Mouse (Mus musculus): Measurements from ENCODE around the gene Erg28. TPM values are rescaled to one million over a fixed set of nuclear protein-coding genes. Genes with fewer than 3 reads are reported as not detected.

The Erg28 gene
- polyA plus RNA-seq, 2 experiments: 49.6 to 91.9 TPM

- Histone ChIP-seq H3K27me3 (ENCODE audit: control insufficient read depth, insufficient read depth, low read length) (no peaks in the 10 kb centered on the region), H3K4me1 (replicated peaks; ENCODE audit: control insufficient read depth in 2 of 2, insufficient read depth in 2 of 2, low read length in 1 of 2) (no peaks in the 10 kb centered on the region; a peak in 1 of 4 replicates), H3K9ac (replicated peaks) (no peak overlapping the region), H3K9me3 (ENCODE audit: control insufficient read depth, low read length) (no peaks in the 10 kb centered on the region), H3K36me3 (replicated peaks; ENCODE audit: control insufficient read depth, insufficient read depth, low read depth) (no peaks in the 10 kb centered on the region), H3K4me2 (ENCODE audit: low read depth) (no peak overlapping the region), H3K27ac (no peak overlapping the region), H3K4me3 (ENCODE audit: insufficient read depth in 1 of 2, low read depth in 2 of 2, low read length in 2 of 2) (no peak overlapping the region)
- WGBS (ENCODE audit: insufficient replicate concordance): 51% methylated on average over 2 of the region's 2 CpGs
- ATAC-seq (ENCODE audit: insufficient read depth) (no peak), DNase-seq (ENCODE audit: low read depth in 3 of 3, low spot score in 3 of 3) (no peak)
- TF ChIP-seq EP300 (IDR thresholded peaks at IDR 0.05; ENCODE audit: low read depth) (no peak), CTCF (IDR thresholded peaks at IDR 0.05; ENCODE audit: low read depth) (no peak)
Measured at GRCm38 (mm10) chr12:85862514-85862913, 38.2 kb upstream of the Erg28 start.

DNA sequence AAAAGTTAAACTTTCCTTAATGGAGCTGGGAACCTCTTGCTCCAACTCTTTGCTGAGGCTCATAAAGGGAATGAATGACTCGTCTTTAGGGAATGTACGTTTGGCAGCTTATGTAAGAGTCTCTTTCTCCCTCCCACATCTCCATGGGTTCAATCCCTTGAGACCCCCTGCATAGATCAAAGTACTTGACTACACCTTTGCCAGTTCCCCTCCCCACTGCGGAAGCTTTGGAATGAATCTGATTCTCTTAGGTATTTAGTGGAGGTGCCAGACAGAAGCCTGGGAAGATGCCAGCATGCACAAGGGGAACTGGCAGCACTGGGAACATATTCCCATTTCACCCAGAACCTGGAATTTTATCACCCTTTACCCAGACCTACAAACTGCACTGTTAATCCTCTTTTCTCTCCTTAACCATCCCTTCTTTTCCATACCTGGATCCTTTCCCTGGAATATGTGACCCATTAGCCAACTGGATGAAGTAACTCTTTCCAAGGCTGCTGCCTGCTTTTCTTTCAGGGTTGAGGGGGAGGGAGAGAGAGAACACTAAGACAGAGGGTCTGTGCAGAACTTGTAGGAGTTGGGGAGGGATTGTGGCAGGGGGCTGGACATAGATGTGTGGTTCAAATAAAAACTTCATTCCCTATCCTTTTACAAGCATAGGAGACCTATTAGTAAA, 35.3 kb upstream of the Erg28 start:
- TF ChIP-seq CTCF (IDR thresholded peaks at IDR 0.05; ENCODE audit: low read depth) (no peak), EP300 (IDR thresholded peaks at IDR 0.05; ENCODE audit: low read depth) (no peak)
- no peak for DNase-seq (ENCODE audit: low read depth in 3 of 3, low spot score in 3 of 3)
- no peaks in the 10 kb centered on the region for H3K9me3 ChIP-seq (ENCODE audit: control insufficient read depth, low read length)
- H3K9ac ChIP-seq (replicated peaks): no peak overlapping the region
- WGBS (ENCODE audit: insufficient replicate concordance): 76% methylated on average over 3 of the region's 3 CpGs
- H3K4me1 ChIP-seq (replicated peaks; ENCODE audit: control insufficient read depth in 2 of 2, insufficient read depth in 2 of 2, low read length in 1 of 2): no peaks in the 10 kb centered on the region; a peak in 1 of 4 replicates
- H3K36me3 ChIP-seq (replicated peaks; ENCODE audit: control insufficient read depth, insufficient read depth, low read depth): no peaks in the 10 kb centered on the region; the same call in 1 of the 2 replicates
- no peaks in the 10 kb centered on the region for H3K27me3 ChIP-seq (ENCODE audit: control insufficient read depth, insufficient read depth, low read length)
- H3K4me2 ChIP-seq (ENCODE audit: low read depth): no peak overlapping the region
- no peak overlapping the region for H3K27ac ChIP-seq
- no peak overlapping the region for H3K4me3 ChIP-seq (ENCODE audit: insufficient read depth in 1 of 2, low read depth in 2 of 2, low read length in 2 of 2)
- no peak for ATAC-seq (ENCODE audit: insufficient read depth)

- WGBS (ENCODE audit: insufficient replicate concordance): 82% methylated on average over 3 of the region's 3 CpGs
- no peak overlapping the region for H3K4me3 ChIP-seq (ENCODE audit: insufficient read depth in 1 of 2, low read depth in 2 of 2, low read length in 2 of 2)
- no peaks in the 10 kb centered on the region for H3K9me3 ChIP-seq (ENCODE audit: control insufficient read depth, low read length)
- H3K27me3 ChIP-seq (ENCODE audit: control insufficient read depth, insufficient read depth, low read length): no peaks in the 10 kb centered on the region
- H3K4me2 ChIP-seq (ENCODE audit: low read depth): no peak overlapping the region
- no peak for DNase-seq (ENCODE audit: low read depth in 3 of 3, low spot score in 3 of 3)
- TF ChIP-seq EP300 (IDR thresholded peaks at IDR 0.05; ENCODE audit: low read depth) (no peak), CTCF (IDR thresholded peaks at IDR 0.05; ENCODE audit: low read depth) (no peak)
- ATAC-seq (ENCODE audit: insufficient read depth): no peak
- no peak overlapping the region for H3K9ac ChIP-seq (replicated peaks)
- H3K27ac ChIP-seq: no peak overlapping the region
- H3K36me3 ChIP-seq (replicated peaks; ENCODE audit: control insufficient read depth, insufficient read depth, low read depth): no peaks in the 10 kb centered on the region; the same call in 1 of the 2 replicates
- H3K4me1 ChIP-seq (replicated peaks; ENCODE audit: control insufficient read depth in 2 of 2, insufficient read depth in 2 of 2, low read length in 1 of 2): no peaks in the 10 kb centered on the region; a peak in 1 of 4 replicates
Measured at GRCm38 (mm10) chr12:85859111-85859510, 34.8 kb upstream of the Erg28 start.

GRCm38 (mm10) chr12:85857300-85857699, 33.0 kb upstream of the Erg28 start:
- H3K9me3 ChIP-seq (ENCODE audit: control insufficient read depth, low read length): no peaks in the 10 kb centered on the region
- no peak overlapping the region for H3K4me3 ChIP-seq (ENCODE audit: insufficient read depth in 1 of 2, low read depth in 2 of 2, low read length in 2 of 2)
- H3K27ac ChIP-seq: no peak overlapping the region
- ATAC-seq (ENCODE audit: insufficient read depth) (no peak), DNase-seq (ENCODE audit: low read depth in 3 of 3, low spot score in 3 of 3) (no peak)
- H3K36me3 ChIP-seq (replicated peaks; ENCODE audit: control insufficient read depth, insufficient read depth, low read depth): no peaks in the 10 kb centered on the region; the same call in 1 of the 2 replicates
- 76% methylated on average over 7 of the region's 7 CpGs for WGBS (ENCODE audit: insufficient replicate concordance)
- no peaks in the 10 kb centered on the region; a peak in 1 of 4 replicates for H3K4me1 ChIP-seq (replicated peaks; ENCODE audit: control insufficient read depth in 2 of 2, insufficient read depth in 2 of 2, low read length in 1 of 2)
- no peak for TF ChIP-seq CTCF (IDR thresholded peaks at IDR 0.05; ENCODE audit: low read depth)
- TF ChIP-seq EP300 (IDR thresholded peaks at IDR 0.05; ENCODE audit: low read depth): no peak
- no peak overlapping the region for H3K4me2 ChIP-seq (ENCODE audit: low read depth)
- no peak overlapping the region for H3K9ac ChIP-seq (replicated peaks)
- H3K27me3 ChIP-seq (ENCODE audit: control insufficient read depth, insufficient read depth, low read length): no peaks in the 10 kb centered on the region

DNA sequence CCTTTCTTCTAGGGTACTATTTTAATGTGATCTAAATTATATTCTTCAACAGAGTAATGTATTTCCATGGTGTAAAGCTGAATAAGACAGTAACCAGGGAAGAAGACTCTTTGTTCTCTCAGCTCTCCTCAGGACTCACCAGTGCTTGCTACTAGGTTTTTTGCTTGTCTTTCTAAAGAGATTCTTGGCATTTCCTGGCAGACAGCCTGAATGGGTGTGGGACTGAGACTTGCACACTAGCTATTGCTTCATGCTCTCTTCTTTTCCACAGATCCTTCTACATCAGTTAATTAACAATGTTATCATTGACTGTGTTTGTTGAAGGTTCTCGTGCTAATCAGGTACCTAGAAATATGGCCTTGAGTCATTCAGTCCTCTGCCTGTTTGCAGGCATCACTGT, 29.9 kb upstream of the Erg28 start:
- Histone ChIP-seq H3K36me3 (replicated peaks; ENCODE audit: control insufficient read depth, insufficient read depth, low read depth) (no peaks in the 10 kb centered on the region; the same call in 1 of the 2 replicates), H3K4me2 (ENCODE audit: low read depth) (no peak overlapping the region), H3K27ac (no peak overlapping the region), H3K4me1 (replicated peaks; ENCODE audit: control insufficient read depth in 2 of 2, insufficient read depth in 2 of 2, low read length in 1 of 2) (no peaks in the 10 kb centered on the region), H3K27me3 (ENCODE audit: control insufficient read depth, insufficient read depth, low read length) (no peaks in the 10 kb centered on the region), H3K9me3 (ENCODE audit: control insufficient read depth, low read length) (no peaks in the 10 kb centered on the region), H3K4me3 (ENCODE audit: insufficient read depth in 1 of 2, low read depth in 2 of 2, low read length in 2 of 2) (no peak overlapping the region), H3K9ac (replicated peaks) (no peak overlapping the region)
- no peak for ATAC-seq (ENCODE audit: insufficient read depth)
- WGBS (ENCODE audit: insufficient replicate concordance): 54% methylated on average over 1 of the region's 1 CpGs
- no peak for DNase-seq (ENCODE audit: low read depth in 3 of 3, low spot score in 3 of 3)
- no peak for TF ChIP-seq EP300 (IDR thresholded peaks at IDR 0.05; ENCODE audit: low read depth)
- TF ChIP-seq CTCF (IDR thresholded peaks at IDR 0.05; ENCODE audit: low read depth): no peak
